ENCODE assay signal across 24 mouse cellular contexts in the genomic region with DNA sequence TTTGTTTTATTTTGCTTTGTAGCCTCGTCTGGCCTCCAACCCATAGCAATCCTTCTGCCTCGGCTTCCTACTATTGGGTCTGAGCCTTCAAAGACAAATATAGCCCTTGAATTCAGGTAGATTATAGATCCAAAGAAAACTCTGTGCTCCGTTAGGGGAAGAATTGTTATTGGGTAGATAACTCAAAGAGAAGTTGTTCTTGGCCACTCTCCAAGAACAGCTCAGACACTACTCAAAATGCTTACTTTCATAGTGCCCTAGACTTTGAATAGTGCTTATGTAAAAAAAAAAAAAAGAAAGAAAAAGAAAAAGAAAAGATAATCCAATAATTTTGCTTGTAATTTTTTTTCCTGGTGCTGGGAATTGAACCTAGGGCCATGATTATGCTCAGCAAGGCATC. TPM values are rescaled to one million over a fixed set of nuclear protein-coding genes. Genes with fewer than 3 reads are reported as not detected.
A peak's percentile ranks its signal among the peaks of the same experiment; 100 is the strongest.
DNase-seq lines count a peak whose midpoint lies in the region; ATAC-seq and TF ChIP-seq lines count a peak whose summit lies in the region.
"Had no signal": no experiment of that assay in that cellular context is flagged by ENCODE, and none has a peak within 500 bp of the region (broad histone marks: within the 10 kb centered on the region; RNA-seq: fewer than 3 reads in every experiment).

No protein-coding gene starts in this region.

- H3K4me2 ChIP-seq in lung, embryonic 15.5 days = no peak overlapping the region
- H3K4me2 ChIP-seq: embryonic facial prominence, embryonic 12.5 days; embryonic facial prominence, embryonic 15.5 days; forebrain, embryonic 12.5 days; heart, embryonic 13.5 days; hindbrain, embryonic 12.5 days; hindbrain, embryonic 15.5 days had no signal

- TF ChIP-seq CTCF in gastrocnemius, adult 2 months (IDR thresholded peaks at IDR 0.05) = no peak
- TF ChIP-seq CTCF in layer of hippocampus, adult 2 months (conservative IDR thresholded peaks at IDR 0.05) = no peak

- H3K27ac ChIP-seq in gastrocnemius, adult 2 months = peak overlapping the region; percentile 44
- peak overlapping the region; percentile 53; the same call in 1 of the 2 replicates for H3K27ac ChIP-seq in lung, embryonic 15.5 days
- H3K27ac ChIP-seq in layer of hippocampus, adult 2 months = no peak overlapping the region
- H3K27ac ChIP-seq: embryonic facial prominence, embryonic 12.5 days; embryonic facial prominence, embryonic 15.5 days; forebrain, embryonic 12.5 days; heart, embryonic 13.5 days; hindbrain, embryonic 12.5 days; hindbrain, embryonic 15.5 days had no signal

- no peaks in the 10 kb centered on the region for H3K9me3 ChIP-seq in lung, embryonic 15.5 days
- H3K9me3 ChIP-seq: embryonic facial prominence, embryonic 12.5 days; embryonic facial prominence, embryonic 15.5 days; forebrain, embryonic 12.5 days; heart, embryonic 10.5 days; heart, embryonic 13.5 days; hindbrain, embryonic 12.5 days; hindbrain, embryonic 15.5 days had no signal

- ATAC-seq in lung, embryonic 15.5 days (ENCODE audit: borderline replicate concordance, extremely low read depth, low FRiP score, low TSS enrichment) = no peak
- ATAC-seq: activated CD4-positive, CD25-positive, alpha-beta regulatory T cell, adult 4 months; forebrain, embryonic 16.5 days; intestine, postnatal 0 days had no signal

- no peaks in the 10 kb centered on the region for H3K36me3 ChIP-seq in lung, embryonic 15.5 days
- H3K36me3 ChIP-seq: embryonic facial prominence, embryonic 12.5 days; embryonic facial prominence, embryonic 15.5 days; forebrain, embryonic 12.5 days; heart, embryonic 10.5 days; heart, embryonic 13.5 days; hindbrain, embryonic 12.5 days; hindbrain, embryonic 15.5 days had no signal

- H3K27me3 ChIP-seq in lung, embryonic 15.5 days = no peaks in the 10 kb centered on the region
- H3K27me3 ChIP-seq: embryonic facial prominence, embryonic 12.5 days; embryonic facial prominence, embryonic 15.5 days; forebrain, embryonic 12.5 days; heart, embryonic 13.5 days; hindbrain, embryonic 15.5 days had no signal

- intact Hi-C loops in gastrocnemius, adult 2 months (cut with DNase I) = no loop called here

- 41% methylated on average over 3 of the region's 3 CpGs for WGBS in lung, embryonic 15.5 days

- peaks cover 47% of the 10 kb centered on the region for H3K4me1 ChIP-seq in lung, embryonic 15.5 days
- H3K4me1 ChIP-seq: hindbrain, embryonic 15.5 days had no signal

- no peak for DNase-seq in gastrocnemius, adult 2 months
- DNase-seq in gastrocnemius, adult 8-10 months (ENCODE audit: low spot score in 2 of 2) = no peak
- DNase-seq in lung, adult 18-20 months = no peak
- DNase-seq in 3T3-L1 (ENCODE audit: low read depth, low spot score) = peak; percentile 22
- DNase-seq in MEL-GATA-1-ER (ENCODE audit: extremely low read depth, low read depth) = peak; percentile 70
- DNase-seq in cerebellum, adult 18-20 months = no peak
- no peak for DNase-seq in layer of hippocampus, adult 2 months (ENCODE audit: low spot score in 2 of 2)
- DNase-seq: adrenal gland, adult 8-10 months; adrenal gland, postnatal 25 days; cerebellum, adult 2 months; cerebellum, adult 9-11 months; cerebellum, postnatal 25 days; gastrocnemius, postnatal 25 days had no signal

- no peak overlapping the region for H3K4me3 ChIP-seq in gastrocnemius, adult 2 months
- no peak overlapping the region for H3K4me3 ChIP-seq in lung, embryonic 15.5 days
- no peak overlapping the region for H3K4me3 ChIP-seq in layer of hippocampus, adult 2 months
- H3K4me3 ChIP-seq: embryonic facial prominence, embryonic 12.5 days; embryonic facial prominence, embryonic 15.5 days; forebrain, embryonic 12.5 days; heart, embryonic 10.5 days; heart, embryonic 13.5 days; hindbrain, embryonic 12.5 days; hindbrain, embryonic 15.5 days had no signal

- no peak overlapping the region for H3K9ac ChIP-seq in lung, embryonic 15.5 days
- H3K9ac ChIP-seq: embryonic facial prominence, embryonic 12.5 days; embryonic facial prominence, embryonic 15.5 days; forebrain, embryonic 12.5 days; heart, embryonic 13.5 days; hindbrain, embryonic 12.5 days; hindbrain, embryonic 15.5 days had no signal

RNA-seq across cellular contexts. Expression of a gene that starts 22.4 kb away (rescaled TPM):
- 10 to 100 TPM; 20.7 to 50.5 TPM for total RNA-seq in gastrocnemius, adult 2 months (2021)
- 10 to 100 TPM; 12.1 to 28.7 (median 15.0) TPM for total RNA-seq in gastrocnemius, adult 8-10 months (2022)
- 41.7 and 42.7 TPM in 2 replicates for polyA plus RNA-seq in lung, embryonic 15.5 days (2015; fragmentation: Nextera tagmentation; extraction: Ambion mirVana)
- 10 to 100 TPM; 42.5 to 50.6 TPM for total RNA-seq in layer of hippocampus, adult 2 months (2021)

Comparison
In these comparisons a context has a peak if more than half of its experiments do, and no peak if none do; other contexts are left out.
1. DNase-seq: peak in 3T3-L1 (single experiment) and MEL-GATA-1-ER (single experiment); none in gastrocnemius, adult 2 months (single experiment), gastrocnemius, adult 8-10 months (0 of 2), lung, adult 18-20 months (0 of 2), cerebellum, adult 18-20 months (0 of 2) and layer of hippocampus, adult 2 months (0 of 2).